ENCODE assay signal across 9 mouse cellular contexts in genomic region chr19:10421986-10422976, GRCm38 (mm10). TPM values are rescaled to one million over a fixed set of nuclear protein-coding genes. Genes with fewer than 3 reads are reported as not detected.
DNase-seq lines count a peak whose midpoint lies in the region; ATAC-seq lines count a peak whose summit lies in the region.
"Had no signal": no experiment of that assay in that cellular context is flagged by ENCODE, and none has a peak within 500 bp of the region (broad histone marks: within the 10 kb centered on the region; RNA-seq: fewer than 3 reads in every experiment).

No protein-coding gene starts in this region.

- 3% methylated on average over 52 of the region's 53 CpGs for WGBS in heart, embryonic 16.5 days
- WGBS in midbrain, embryonic 10.5 days: 3% methylated on average over 53 of the region's 53 CpGs

- no peak overlapping the region for H3K27ac ChIP-seq in heart, embryonic 16.5 days (ENCODE audit: low read length)
- peak overlapping the region; percentile 79 for H3K27ac ChIP-seq in midbrain, embryonic 10.5 days (replicated peaks)
- H3K27ac ChIP-seq: layer of hippocampus, adult 2 months had no signal

- DNase-seq in thymus, postnatal 4 days: peak; percentile 22
- no peak for DNase-seq in thymus, postnatal 10 days (ENCODE audit: low spot score in 2 of 2)
- peak; percentile 62 for DNase-seq in midbrain, embryonic 10.5 days (ENCODE audit: low spot score)
- DNase-seq in layer of hippocampus, postnatal 14 days (ENCODE audit: low spot score in 2 of 2): no peak
- no peak for DNase-seq in layer of hippocampus, adult 18-20 months (ENCODE audit: low spot score in 2 of 2)

- H3K9ac ChIP-seq in heart, embryonic 16.5 days (ENCODE audit: low read length): peak overlapping the region; percentile 69

- no peaks in the 10 kb centered on the region for H3K36me3 ChIP-seq in heart, embryonic 16.5 days (ENCODE audit: control insufficient read depth, insufficient read depth)
- peaks cover 5% of the 10 kb centered on the region; the same call in 1 of the 2 replicates for H3K36me3 ChIP-seq in midbrain, embryonic 10.5 days

- peaks cover 22% of the 10 kb centered on the region for H3K4me1 ChIP-seq in heart, embryonic 16.5 days (ENCODE audit: control insufficient read depth, insufficient read depth, low read length)
- peaks cover 63% of the 10 kb centered on the region for H3K4me1 ChIP-seq in midbrain, embryonic 10.5 days

- ATAC-seq in heart, embryonic 16.5 days (replicated peaks; ENCODE audit: extremely low read depth, insufficient read depth, low FRiP score): no peak
- ATAC-seq in erythroid progenitor cell, adult 5-6 weeks (replicated peaks; ENCODE audit: low FRiP score, poor library complexity, severe bottlenecking): no peak

- peak overlapping the region; percentile 65 for H3K4me2 ChIP-seq in heart, embryonic 16.5 days (ENCODE audit: low read depth, low read length)

- H3K9me3 ChIP-seq in heart, embryonic 16.5 days (replicated peaks; ENCODE audit: control insufficient read depth, low read length): no peaks in the 10 kb centered on the region
- no peaks in the 10 kb centered on the region for H3K9me3 ChIP-seq in midbrain, embryonic 10.5 days (replicated peaks)

- H3K27me3 ChIP-seq in heart, embryonic 16.5 days (ENCODE audit: control insufficient read depth, insufficient read depth, low read length): peaks cover 25% of the 10 kb centered on the region
- peaks cover 75% of the 10 kb centered on the region for H3K27me3 ChIP-seq in midbrain, embryonic 10.5 days (ENCODE audit: low read depth, poor library complexity, severe bottlenecking)

- peak overlapping the region; percentile 37 for H3K4me3 ChIP-seq in heart, embryonic 16.5 days (ENCODE audit: low read length)
- H3K4me3 ChIP-seq in midbrain, embryonic 10.5 days: peak overlapping the region; percentile 50
- H3K4me3 ChIP-seq: layer of hippocampus, adult 2 months had no signal

RNA-seq across cellular contexts. Expression of gene Syt7, which starts 33.4 kb away (rescaled TPM):
- polyA plus RNA-seq in heart, embryonic 16.5 days (2015; fragmentation: Nextera tagmentation; extraction: Ambion mirVana): 0.49 and 0.80 TPM in 2 replicates
- polyA plus RNA-seq in midbrain, embryonic 10.5 days (2016; fragmentation: Nextera tagmentation; extraction: Ambion mirVana): 1.6 and 2.2 TPM in 2 replicates
- total RNA-seq in layer of hippocampus, postnatal 14 days (2021): 100 to 1,000 TPM; 277 to 282 TPM
- 100 to 1,000 TPM; 280 to 316 TPM for total RNA-seq in layer of hippocampus, adult 18-20 months (2021)
- not detected in 2 replicates for total RNA-seq in erythroid progenitor cell, adult 5-6 weeks (2015; ENCODE audit: low replicate concordance)
- total RNA-seq in erythroid progenitor cell, adult 5-6 weeks (2017; ENCODE audit: low replicate concordance): not detected in 2 replicates
- total RNA-seq: neutrophil, adult 5-6 weeks had no signal

RNA-seq across cellular contexts. Expression of gene Lrrc10b, which starts 35.0 kb away (rescaled TPM):
- 0.21 and 0.31 TPM in 2 replicates for polyA plus RNA-seq in heart, embryonic 16.5 days (2015; fragmentation: Nextera tagmentation; extraction: Ambion mirVana)
- 0.70 and 1.4 TPM in 2 replicates for polyA plus RNA-seq in midbrain, embryonic 10.5 days (2016; fragmentation: Nextera tagmentation; extraction: Ambion mirVana)
- total RNA-seq in layer of hippocampus, postnatal 14 days (2021): 10 to 100 TPM; 58.7 to 58.9 TPM
- 10 to 100 TPM; 70.5 to 77.9 TPM for total RNA-seq in layer of hippocampus, adult 18-20 months (2021)
- not detected in 2 replicates for total RNA-seq in erythroid progenitor cell, adult 5-6 weeks (2015; ENCODE audit: low replicate concordance)
- total RNA-seq in erythroid progenitor cell, adult 5-6 weeks (2017; ENCODE audit: low replicate concordance): not detected in 2 replicates

Comparison
In these comparisons a context has a peak if more than half of its experiments do, and no peak if none do; other contexts are left out.
1. DNase-seq: peak in thymus, postnatal 4 days (single experiment) and midbrain, embryonic 10.5 days (single experiment); none in thymus, postnatal 10 days (0 of 2), layer of hippocampus, postnatal 14 days (0 of 2) and layer of hippocampus, adult 18-20 months (0 of 2).
2. RNA of gene Syt7, which starts 33.4 kb away (total RNA-seq): 280 to 316 TPM in layer of hippocampus, adult 18-20 months and 277 to 282 TPM in layer of hippocampus, postnatal 14 days; not detected in erythroid progenitor cell, adult 5-6 weeks; every median in the first group is over 100 times any median in the second.
3. RNA of gene Lrrc10b, which starts 35.0 kb away (total RNA-seq): 70.5 to 77.9 TPM in layer of hippocampus, adult 18-20 months and 58.7 to 58.9 TPM in layer of hippocampus, postnatal 14 days; not detected in erythroid progenitor cell, adult 5-6 weeks; every median in the first group is over 10 times any median in the second.